Mouse (Mus musculus) ES-E14 (cell line): ENCODE results near the gene S100a2.

Experiments
- CHD2 ChIP-seq: IDR thresholded peaks from 2 replicates; pipeline ENCODE4 v1.6.1; 2014; ENCODE audit warnings: mild to moderate bottlenecking, low read depth, low read length, inconsistent platforms
- HCFC1 ChIP-seq: IDR thresholded peaks from 2 replicates; pipeline ENCODE4 v1.6.1; 2012; ENCODE audit warnings: low read length, inconsistent platforms, borderline replicate concordance; ENCODE audit not compliant: insufficient read depth
- MAFK ChIP-seq: IDR thresholded peaks from 2 replicates; pipeline ENCODE4 v1.6.1; 2014; ENCODE audit warnings: mild to moderate bottlenecking, low read depth, low read length, inconsistent platforms; ENCODE audit not compliant: insufficient read depth
- ZNF384 ChIP-seq: IDR thresholded peaks from 2 replicates; pipeline ENCODE4 v1.6.1; 2012; ENCODE audit warnings: low read depth, low read length, inconsistent platforms

- TF ChIP-seq HCFC1 (no peak), ZNF384 (no peak), MAFK (no peak), CHD2 (no peak)
These were observed at the start of gene S100a2 for GRCm38 (mm10) chr3:90589947-90590346.
